Mouse (Mus musculus) left cerebral cortex, postnatal 14 days (tissue): ENCODE measurements around the gene Fcho2. TPM values are rescaled to one million over a fixed set of nuclear protein-coding genes. Genes with fewer than 3 reads are reported as not detected.

Experiments
- DNase-seq, 2 experiments: peaks; one replicate each; pipeline ENCODE4 v3.0.0; 2021 to 2022; ENCODE audit warnings: low spot score in 2 of 2, mixed read lengths in 1 of 2
- intact Hi-C: fragments of 180-260 bp; cut with DNase I; formaldehyde crosslinking; loops from one replicate; pipeline ENCODE4 v1.15.1; 2025
- total RNA-seq, 2 experiments: library from RNA; stranded (reverse); gene quantifications; 2 replicates each; pipeline ENCODE4 v1.2.3; 2021

Fcho2 gene
- total RNA-seq, 2 experiments from 2014 or later, result 36.7 to 36.9 TPM

GRCm38 (mm10) chr13:98689605-98690290, 125.5 kb downstream of the Fcho2 start:
- intact Hi-C loops, result no loop called here
- DNase-seq, result no peak

- peak; percentile 26 to 34 for DNase-seq
- intact Hi-C loops, result no loop called here
Observed at GRCm38 (mm10) chr13:98687931-98688330, 127.3 kb downstream of the Fcho2 start.

- no peak for DNase-seq
- intact Hi-C loops, result no loop called here
Observed at GRCm38 (mm10) chr13:98684144-98684900, 130.9 kb downstream of the Fcho2 start.

GRCm38 (mm10) chr13:98683412-98683811, 131.8 kb downstream of the Fcho2 start:
- DNase-seq, result no peak
- intact Hi-C loops, result no loop called here

GRCm38 (mm10) chr13:98680470-98681060, 134.7 kb downstream of the Fcho2 start:
- no peak for DNase-seq
- intact Hi-C loops, result no loop called here

- intact Hi-C loops, result no loop called here
- no peak for DNase-seq
Observed at GRCm38 (mm10) chr13:98679631-98680041, 135.6 kb downstream of the Fcho2 start.

- no peak for DNase-seq
- intact Hi-C loops, result no loop called here
Observed at GRCm38 (mm10) chr13:98679230-98679629, 136.0 kb downstream of the Fcho2 start.

GRCm38 (mm10) chr13:98673922-98674321, 141.3 kb downstream of the Fcho2 start:
- intact Hi-C loops, result no loop called here
- no peak for DNase-seq

Other genes with a start within 250 kb of the Fcho2 start
- not detected for gene Tmem174, start 178.0 kb downstream of the Fcho2 start, total RNA-seq
- under 1 TPM; 0.31 to 0.38 TPM for gene Tmem171, start 120.6 kb downstream of the Fcho2 start, total RNA-seq
- 10 to 100 TPM; 63.0 to 70.3 TPM for gene Tnpo1, start 110.9 kb upstream of the Fcho2 start, total RNA-seq
- not detected for gene 1700024P04Rik, start 169.1 kb upstream of the Fcho2 start, total RNA-seq